Mouse (Mus musculus): ENCODE results near the gene Mdfi. TPM values are rescaled to one million over a fixed set of nuclear protein-coding genes. Genes with fewer than 3 reads are reported as not detected.
A peak's percentile ranks its signal among the peaks of the same experiment; 100 is the strongest.

Mdfi gene
- total and polyA plus RNA-seq, 2 experiments, result 0.65 to 2.9 TPM

GRCm38 (mm10) chr17:47843465-47843864 is 9.0 kb upstream of the Mdfi start:
- H3K79me2 ChIP-seq (ENCODE audit: control insufficient read depth, insufficient read depth, low read length), result no peaks in the 10 kb centered on the region
- H3K27me3 ChIP-seq (ENCODE audit: control insufficient read depth, insufficient read depth, low read length), result no peaks in the 10 kb centered on the region
- 98% methylated on average over 3 of the region's 3 CpGs for WGBS
- H3K9ac ChIP-seq (ENCODE audit: low read depth, low read length), result no peak overlapping the region
- TF ChIP-seq CTCF (IDR thresholded peaks at IDR 0.05; ENCODE audit: low read depth, low read length) (peak; percentile 42), POLR2A (IDR thresholded peaks at IDR 0.05; ENCODE audit: extremely low read depth, insufficient read depth, low read length) (no peak)
- H3K36me3 ChIP-seq (ENCODE audit: control insufficient read depth, insufficient read depth, low read length), result no peaks in the 10 kb centered on the region
- H3K4me1 ChIP-seq (ENCODE audit: control insufficient read depth, insufficient read depth, low read length), result peaks cover 4% of the 10 kb centered on the region; the same call in 1 of the 2 replicates
- DNase-seq (ENCODE audit: extremely low read depth, low read depth, low spot score), result no peak
- H3K27ac ChIP-seq (replicated peaks; ENCODE audit: insufficient read depth, low read depth, low read length), result no peak overlapping the region
- H3K4me3 ChIP-seq (ENCODE audit: insufficient read depth, low read depth, low read length), result no peak overlapping the region

DNA sequence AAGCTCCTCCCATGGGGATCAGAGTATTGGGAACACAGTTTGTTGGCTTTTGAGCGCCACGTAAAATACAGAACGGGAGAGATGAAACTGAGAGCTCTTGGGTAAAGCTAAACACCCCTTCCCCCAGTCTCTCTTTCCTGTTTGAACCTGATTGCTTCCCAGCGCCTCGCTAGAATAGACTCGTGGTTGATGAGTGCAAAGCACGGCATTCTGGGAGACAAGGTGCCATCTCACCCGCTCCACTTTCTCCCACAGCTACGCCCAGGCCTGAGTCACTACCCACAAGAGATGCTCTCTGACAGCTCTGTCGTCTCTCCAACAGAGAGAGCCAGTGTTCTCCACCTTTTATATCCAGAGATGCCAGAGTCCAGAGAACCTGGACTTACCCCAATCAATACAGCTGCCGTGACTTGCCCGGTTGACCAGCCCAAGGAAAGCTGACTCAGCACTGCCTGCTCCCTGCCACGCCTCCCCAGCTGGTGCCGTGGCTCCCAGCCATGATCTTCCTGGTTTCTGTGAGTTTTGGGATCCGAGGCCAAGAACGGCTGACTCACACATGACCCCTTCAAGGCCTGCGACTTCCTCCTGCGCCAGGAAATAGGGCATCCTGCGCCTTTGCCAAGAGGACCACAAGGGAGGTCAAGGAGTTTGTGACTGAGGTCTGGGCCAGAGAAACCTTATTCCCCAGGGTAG is 7.6 kb upstream of the Mdfi start:
- Histone ChIP-seq H3K4me3 (ENCODE audit: insufficient read depth, low read depth, low read length) (no peak overlapping the region), H3K36me3 (ENCODE audit: control insufficient read depth, insufficient read depth, low read length) (no peaks in the 10 kb centered on the region), H3K4me1 (ENCODE audit: control insufficient read depth, insufficient read depth, low read length) (peaks cover 4% of the 10 kb centered on the region; the same call in 1 of the 2 replicates), H3K9ac (ENCODE audit: low read depth, low read length) (no peak overlapping the region), H3K79me2 (ENCODE audit: control insufficient read depth, insufficient read depth, low read length) (no peaks in the 10 kb centered on the region), H3K27ac (replicated peaks; ENCODE audit: insufficient read depth, low read depth, low read length) (peak overlapping the region; percentile 62), H3K27me3 (ENCODE audit: control insufficient read depth, insufficient read depth, low read length) (no peaks in the 10 kb centered on the region)
- DNase-seq (ENCODE audit: extremely low read depth, low read depth, low spot score), result peak; percentile 91
- 10% methylated on average over 19 of the region's 19 CpGs for WGBS
- TF ChIP-seq POLR2A (IDR thresholded peaks at IDR 0.05; ENCODE audit: extremely low read depth, insufficient read depth, low read length), result no peak
- no peak for TF ChIP-seq CTCF (IDR thresholded peaks at IDR 0.05; ENCODE audit: low read depth, low read length)

GRCm38 (mm10) chr17:47841521-47841920 is 7.0 kb upstream of the Mdfi start:
- WGBS, result 42% methylated on average over 8 of the region's 8 CpGs
- no peaks in the 10 kb centered on the region for H3K36me3 ChIP-seq (ENCODE audit: control insufficient read depth, insufficient read depth, low read length)

GRCm38 (mm10) chr17:47837808-47838207 is 3.3 kb upstream of the Mdfi start:
- peaks cover 4% of the 10 kb centered on the region; the same call in 1 of the 2 replicates for H3K4me1 ChIP-seq (ENCODE audit: control insufficient read depth, insufficient read depth, low read length)
- H3K27me3 ChIP-seq (ENCODE audit: control insufficient read depth, insufficient read depth, low read length), result peaks cover 9% of the 10 kb centered on the region
- H3K4me3 ChIP-seq (ENCODE audit: insufficient read depth, low read depth, low read length), result no peak overlapping the region
- no peak for DNase-seq (ENCODE audit: extremely low read depth, low read depth, low spot score)
- no peaks in the 10 kb centered on the region for H3K79me2 ChIP-seq (ENCODE audit: control insufficient read depth, insufficient read depth, low read length)
- H3K27ac ChIP-seq (replicated peaks; ENCODE audit: insufficient read depth, low read depth, low read length), result no peak overlapping the region
- 68% methylated on average over 6 of the region's 6 CpGs for WGBS
- no peak for TF ChIP-seq CTCF (IDR thresholded peaks at IDR 0.05; ENCODE audit: low read depth, low read length)
- TF ChIP-seq POLR2A (IDR thresholded peaks at IDR 0.05; ENCODE audit: extremely low read depth, insufficient read depth, low read length), result no peak
- H3K36me3 ChIP-seq (ENCODE audit: control insufficient read depth, insufficient read depth, low read length), result no peaks in the 10 kb centered on the region
- H3K9ac ChIP-seq (ENCODE audit: low read depth, low read length), result no peak overlapping the region

More at GRCm38 (mm10) chr17:47841521-47841920, 7.0 kb upstream of the Mdfi start:
- Histone ChIP-seq H3K27ac (replicated peaks; ENCODE audit: insufficient read depth, low read depth, low read length) (no peak overlapping the region), H3K9ac (ENCODE audit: low read depth, low read length) (no peak overlapping the region), H3K4me1 (ENCODE audit: control insufficient read depth, insufficient read depth, low read length) (peaks cover 4% of the 10 kb centered on the region; the same call in 1 of the 2 replicates), H3K4me3 (ENCODE audit: insufficient read depth, low read depth, low read length) (no peak overlapping the region), H3K27me3 (ENCODE audit: control insufficient read depth, insufficient read depth, low read length) (no peaks in the 10 kb centered on the region), H3K79me2 (ENCODE audit: control insufficient read depth, insufficient read depth, low read length) (no peaks in the 10 kb centered on the region)
- DNase-seq (ENCODE audit: extremely low read depth, low read depth, low spot score), result peak; percentile 87
- TF ChIP-seq CTCF (IDR thresholded peaks at IDR 0.05; ENCODE audit: low read depth, low read length) (no peak), POLR2A (IDR thresholded peaks at IDR 0.05; ENCODE audit: extremely low read depth, insufficient read depth, low read length) (no peak)

- no peak for DNase-seq (ENCODE audit: extremely low read depth, low read depth, low spot score)
- WGBS, result 5% methylated on average over 45 of the region's 45 CpGs
- no peaks in the 10 kb centered on the region for H3K79me2 ChIP-seq (ENCODE audit: control insufficient read depth, insufficient read depth, low read length)
- TF ChIP-seq POLR2A (IDR thresholded peaks at IDR 0.05; ENCODE audit: extremely low read depth, insufficient read depth, low read length) (no peak), CTCF (IDR thresholded peaks at IDR 0.05; ENCODE audit: low read depth, low read length) (no peak)
- peaks cover 4% of the 10 kb centered on the region; the same call in 1 of the 2 replicates for H3K4me1 ChIP-seq (ENCODE audit: control insufficient read depth, insufficient read depth, low read length)
- peak overlapping the region; percentile 59 for H3K4me3 ChIP-seq (ENCODE audit: insufficient read depth, low read depth, low read length)
- H3K36me3 ChIP-seq (ENCODE audit: control insufficient read depth, insufficient read depth, low read length), result no peaks in the 10 kb centered on the region
- H3K27me3 ChIP-seq (ENCODE audit: control insufficient read depth, insufficient read depth, low read length), result peaks cover 9% of the 10 kb centered on the region
- H3K27ac ChIP-seq (replicated peaks; ENCODE audit: insufficient read depth, low read depth, low read length), result no peak overlapping the region
- H3K9ac ChIP-seq (ENCODE audit: low read depth, low read length), result peak overlapping the region; percentile 49
Measured at GRCm38 (mm10) chr17:47833628-47834481, 636 bp downstream of the Mdfi start.
